Mouse (Mus musculus): Measurements from ENCODE around the gene Hist1h3e.
"Not testable (repeated sequence)": the region's sequence is repeated elsewhere in the genome, so short reads cannot be mapped to it uniquely, and the experiment has no call there.

Gene Hist1h3e

DNA sequence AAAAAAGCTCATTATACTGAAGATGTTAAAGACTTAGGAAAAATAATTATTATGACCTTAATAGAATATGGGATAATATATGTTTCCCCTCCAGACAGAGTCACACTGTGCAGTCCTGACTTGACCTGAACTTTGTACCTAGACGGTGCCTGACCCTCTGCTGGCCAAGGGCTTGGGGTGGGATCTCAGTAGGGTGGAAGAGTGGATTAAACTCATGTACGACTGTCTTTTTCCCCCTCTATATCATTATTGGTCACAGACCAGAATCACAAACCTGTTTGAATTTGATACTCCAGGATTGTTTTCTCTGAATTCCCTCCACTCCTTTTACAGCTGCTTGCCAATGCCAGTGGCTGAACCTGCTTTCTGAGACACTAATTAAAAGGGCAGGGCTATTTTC lies 1.5 kb downstream of the Hist1h3e start:
- DNase-seq: not testable (repeated sequence)

DNA sequence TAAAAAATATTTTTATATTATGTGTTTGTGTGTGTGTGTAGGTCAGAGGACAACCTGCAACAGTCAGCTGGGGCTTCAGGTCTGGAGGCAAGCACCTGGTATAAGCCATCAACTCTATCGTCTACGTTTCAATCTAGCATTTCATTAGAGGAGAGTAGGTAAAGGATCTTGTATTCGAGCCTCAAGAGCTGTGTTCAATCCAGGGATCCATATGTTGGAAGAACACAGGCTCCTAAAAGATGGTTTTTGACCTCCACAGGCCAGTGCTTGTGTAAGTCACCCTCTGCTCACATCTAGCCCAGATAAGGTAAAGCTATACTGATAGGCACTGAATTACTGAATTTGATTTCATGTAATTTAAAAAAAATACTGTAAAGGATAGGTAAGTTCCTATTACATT lies 5.3 kb downstream of the Hist1h3e start:
- DNase-seq: no peak

DNA sequence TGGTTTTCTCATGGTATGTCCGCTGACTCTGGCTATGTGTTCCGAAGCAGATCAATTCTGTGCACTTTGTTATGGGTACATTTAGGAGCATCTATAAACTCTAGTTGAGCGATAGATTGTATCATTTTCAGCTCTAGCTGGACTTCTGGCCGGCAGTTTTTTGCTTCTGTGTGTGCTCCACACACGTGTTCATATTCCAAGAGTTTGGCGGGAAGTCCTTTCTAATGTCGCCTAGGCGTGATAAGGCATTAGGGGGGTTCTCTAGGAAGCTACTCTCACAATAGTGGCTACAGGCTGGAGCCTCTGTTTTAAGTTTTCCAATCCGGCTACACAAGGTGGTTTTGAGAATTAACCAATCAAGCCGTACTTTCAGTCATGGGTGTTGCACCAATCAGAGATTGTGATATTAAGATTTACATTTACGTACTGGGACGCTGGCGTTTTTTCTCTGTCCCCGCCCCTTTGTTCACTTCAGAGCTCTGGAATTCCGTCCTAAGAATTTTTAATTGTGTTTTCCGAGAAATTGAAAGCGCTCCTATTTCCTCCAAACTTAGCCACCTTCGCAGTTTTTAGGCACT lies 6.2 kb downstream of the Hist1h3e start:
- peak; percentile 82 for DNase-seq

DNA sequence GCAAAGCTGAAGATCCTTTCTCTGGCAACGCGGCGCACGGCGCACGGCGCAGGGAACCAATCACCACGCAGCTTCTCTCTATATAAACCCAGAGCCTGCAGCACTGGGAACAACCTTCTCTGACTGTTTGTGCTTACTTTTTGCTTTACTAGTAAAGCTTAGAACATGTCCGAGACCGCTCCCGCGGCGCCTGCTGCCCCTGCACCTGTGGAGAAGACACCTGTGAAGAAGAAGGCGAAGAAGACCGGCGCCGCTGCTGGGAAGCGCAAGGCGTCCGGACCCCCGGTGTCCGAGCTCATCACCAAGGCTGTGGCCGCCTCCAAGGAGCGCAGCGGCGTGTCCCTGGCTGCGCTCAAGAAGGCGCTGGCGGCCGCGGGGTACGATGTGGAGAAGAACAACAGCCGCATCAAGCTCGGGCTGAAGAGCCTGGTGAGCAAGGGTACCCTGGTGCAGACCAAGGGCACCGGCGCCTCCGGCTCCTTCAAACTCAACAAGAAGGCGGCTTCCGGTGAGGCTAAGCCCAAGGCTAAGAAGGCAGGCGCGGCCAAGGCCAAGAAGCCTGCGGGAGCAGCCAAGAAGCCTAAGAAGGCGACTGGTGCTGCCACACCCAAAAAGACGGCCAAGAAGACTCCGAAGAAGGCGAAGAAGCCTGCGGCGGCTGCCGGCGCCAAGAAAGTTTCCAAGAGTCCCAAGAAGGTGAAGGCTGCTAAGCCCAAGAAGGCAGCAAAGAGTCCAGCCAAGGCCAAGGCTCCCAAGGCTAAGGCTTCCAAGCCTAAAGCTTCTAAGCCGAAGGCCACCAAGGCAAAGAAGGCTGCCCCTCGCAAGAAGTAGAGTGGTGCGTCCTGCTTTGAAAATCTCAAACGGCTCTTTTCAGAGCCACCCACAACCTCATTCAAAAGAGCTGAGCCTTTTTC lies 7.0 kb downstream of the Hist1h3e start:
- peak; percentile 78 for DNase-seq

DNA sequence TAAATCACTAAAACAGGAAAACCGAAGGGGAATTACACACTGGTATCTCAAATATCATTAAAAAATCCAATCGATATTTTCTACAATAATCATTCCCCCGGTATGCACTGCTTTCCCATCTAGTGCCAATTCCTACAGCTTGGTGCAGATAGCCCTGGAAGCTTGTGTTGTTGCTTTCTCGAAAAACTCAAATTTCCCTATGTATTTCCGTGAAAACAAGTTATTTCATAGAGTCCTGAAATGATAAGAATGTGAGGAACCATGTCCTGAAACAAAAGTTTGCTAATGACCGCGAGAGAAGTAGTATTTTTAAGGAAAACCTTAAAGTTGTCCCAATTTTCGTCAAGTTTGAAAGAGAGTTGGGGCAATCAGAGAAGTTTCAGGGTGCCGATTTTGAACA lies 7.8 kb downstream of the Hist1h3e start:
- no peak for DNase-seq

DNA sequence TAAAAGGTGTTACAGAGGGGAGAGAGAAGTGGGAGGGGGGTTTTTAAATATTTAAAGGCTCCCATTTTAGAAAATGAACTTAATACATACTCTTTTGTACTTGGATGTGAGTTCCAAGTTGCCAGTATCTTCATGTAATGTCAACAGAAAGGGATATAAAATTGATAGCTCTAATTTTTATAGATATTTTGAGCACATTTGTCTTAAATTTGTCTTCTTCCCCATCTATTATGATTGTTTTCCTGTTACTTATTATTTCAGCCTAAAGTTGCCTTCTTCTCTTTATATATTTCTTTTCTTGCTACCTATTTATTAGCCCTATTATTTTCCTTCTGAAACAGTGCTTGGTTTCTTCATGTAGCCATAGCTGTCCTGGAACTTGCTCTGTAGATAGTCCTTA lies 9.2 kb downstream of the Hist1h3e start, which contains the start of gene Hist1h1d:
Gene Hist1h1d, plus strand, starts transcription at position 301 of the 400 bp plus-strand sequence.
- no peak for DNase-seq

DNA sequence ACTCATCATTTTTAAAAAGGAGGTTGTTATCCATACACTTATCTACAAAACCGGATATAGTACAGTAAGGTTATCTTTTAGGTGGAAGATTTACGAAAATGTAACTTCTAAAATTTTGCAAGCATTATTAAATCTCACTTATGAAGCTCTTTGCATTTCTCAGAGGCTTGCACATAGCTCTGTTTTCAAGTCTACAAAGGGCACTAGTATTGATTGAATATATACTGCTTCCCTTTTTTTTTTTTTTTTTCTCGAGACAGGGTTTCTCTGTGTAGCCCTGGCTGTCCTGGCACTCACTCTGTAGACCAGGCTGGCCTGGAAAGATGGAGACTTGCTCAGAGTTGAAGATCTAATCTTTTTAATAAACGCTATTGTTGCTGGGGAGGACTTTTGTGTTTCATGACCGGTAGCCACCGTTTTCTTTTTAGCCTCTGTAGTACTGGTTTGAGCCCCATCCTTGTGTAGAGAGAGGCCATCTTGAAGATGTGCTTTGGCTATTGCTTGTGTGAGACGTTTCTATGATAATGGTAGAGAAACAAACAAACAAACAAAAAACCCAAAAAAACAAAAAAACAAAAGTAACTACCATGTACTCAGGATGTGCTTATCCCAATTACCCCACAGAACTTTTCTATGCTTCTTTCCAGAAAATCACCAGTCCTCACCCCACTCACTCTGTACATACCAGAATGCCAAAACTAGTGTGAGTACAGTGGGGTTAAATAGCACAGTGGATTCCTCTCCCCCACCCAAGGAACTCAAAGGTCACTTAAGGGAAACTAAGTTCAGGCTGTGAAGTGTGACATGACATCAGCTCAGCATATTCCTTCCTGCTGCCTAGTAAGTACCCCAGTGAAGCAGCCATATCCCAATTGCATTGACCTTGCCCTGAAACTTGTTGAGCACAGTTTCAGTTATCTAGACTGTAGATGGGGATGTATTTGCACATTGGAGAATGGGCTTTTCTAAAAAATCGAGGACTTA lies 9.9 kb downstream of the Hist1h3e start:
- no peak for DNase-seq

DNA sequence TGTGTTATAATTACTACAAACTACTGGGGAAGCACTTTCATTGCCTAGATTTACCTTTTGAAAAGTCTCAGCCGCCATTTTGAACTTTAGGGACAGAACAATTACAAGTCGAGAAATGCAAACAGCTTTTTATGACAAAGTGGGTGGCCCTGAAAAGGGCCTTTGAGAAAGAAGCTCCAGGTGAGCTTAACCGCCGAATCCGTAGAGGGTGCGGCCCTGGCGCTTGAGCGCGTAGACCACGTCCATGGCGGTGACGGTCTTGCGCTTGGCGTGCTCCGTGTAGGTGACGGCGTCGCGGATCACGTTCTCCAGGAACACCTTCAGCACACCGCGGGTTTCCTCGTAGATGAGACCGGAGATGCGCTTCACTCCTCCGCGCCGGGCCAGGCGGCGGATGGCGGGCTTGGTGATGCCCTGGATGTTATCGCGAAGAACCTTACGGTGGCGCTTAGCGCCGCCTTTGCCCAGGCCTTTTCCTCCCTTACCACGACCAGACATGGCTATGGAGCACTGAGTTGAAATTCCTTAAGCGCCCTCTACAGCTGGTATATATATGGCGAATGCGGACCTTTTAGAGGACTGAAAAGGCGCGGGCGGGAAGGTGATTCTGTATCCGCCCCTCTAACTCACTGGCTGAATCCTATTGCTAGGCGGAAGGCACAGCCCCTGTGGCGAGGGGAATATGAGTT lies 10.9 kb downstream of the Hist1h3e start, which contains the start of gene Hist1h4f:
Gene Hist1h4f, minus strand, starts transcription at position 503 of the 689 bp plus-strand sequence.
- peak; percentile 94 for DNase-seq

DNA sequence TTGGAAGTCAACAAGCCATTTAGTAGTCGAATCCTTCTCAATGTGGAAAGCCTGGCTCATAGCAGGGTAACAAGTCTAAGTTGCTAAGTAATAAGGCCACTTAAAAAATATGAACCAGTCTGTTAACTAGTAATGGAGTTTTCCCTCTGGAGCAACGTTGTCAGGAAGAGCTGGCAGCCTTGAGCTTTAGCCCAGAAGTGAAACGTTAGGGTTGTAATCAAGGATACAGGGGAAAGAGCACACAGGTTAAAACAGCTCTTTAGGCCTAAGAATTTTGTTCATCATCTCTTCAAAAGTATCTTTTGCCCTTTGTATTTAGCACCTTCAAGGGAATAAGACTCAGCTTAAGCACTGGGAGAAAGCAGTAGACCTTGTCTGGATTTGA lies 11.4 kb downstream of the Hist1h3e start:
- DNase-seq: no peak

DNA sequence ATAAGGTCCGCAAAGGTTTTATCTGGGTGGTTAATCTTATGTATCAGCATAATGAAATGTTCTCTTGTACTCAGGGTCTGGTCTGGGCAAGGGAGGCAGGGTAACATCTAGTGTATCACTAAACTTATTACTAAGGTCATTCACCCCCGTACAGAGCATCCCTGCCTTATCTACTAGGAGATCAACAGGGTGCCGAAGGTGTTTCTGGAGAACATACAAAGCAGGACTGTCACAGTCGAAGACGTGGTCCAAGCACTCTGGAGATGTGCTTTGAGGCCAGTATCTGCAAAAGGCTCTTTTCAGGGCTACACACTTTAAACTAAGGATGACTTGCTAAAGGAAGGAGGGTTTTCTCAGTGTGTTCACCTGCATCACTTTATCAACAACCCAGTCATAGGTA lies 15.5 kb downstream of the Hist1h3e start:
- DNase-seq: no peak

DNA sequence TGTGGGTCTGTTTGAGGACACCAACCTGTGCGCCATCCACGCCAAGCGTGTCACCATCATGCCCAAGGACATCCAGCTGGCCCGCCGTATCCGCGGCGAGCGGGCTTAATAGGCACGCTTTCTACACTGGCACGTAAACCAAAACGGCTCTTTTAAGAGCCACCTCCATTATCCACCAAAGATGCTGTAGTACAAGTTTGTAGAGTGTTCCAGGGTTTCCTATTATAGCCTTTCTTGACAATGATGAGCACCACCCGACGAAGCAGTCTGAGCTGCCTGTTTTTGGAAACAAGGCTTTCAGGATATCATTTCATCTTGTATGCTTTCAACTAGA lies 17.4 kb downstream of the Hist1h3e start:
- not testable (repeated sequence) for DNase-seq

DNA sequence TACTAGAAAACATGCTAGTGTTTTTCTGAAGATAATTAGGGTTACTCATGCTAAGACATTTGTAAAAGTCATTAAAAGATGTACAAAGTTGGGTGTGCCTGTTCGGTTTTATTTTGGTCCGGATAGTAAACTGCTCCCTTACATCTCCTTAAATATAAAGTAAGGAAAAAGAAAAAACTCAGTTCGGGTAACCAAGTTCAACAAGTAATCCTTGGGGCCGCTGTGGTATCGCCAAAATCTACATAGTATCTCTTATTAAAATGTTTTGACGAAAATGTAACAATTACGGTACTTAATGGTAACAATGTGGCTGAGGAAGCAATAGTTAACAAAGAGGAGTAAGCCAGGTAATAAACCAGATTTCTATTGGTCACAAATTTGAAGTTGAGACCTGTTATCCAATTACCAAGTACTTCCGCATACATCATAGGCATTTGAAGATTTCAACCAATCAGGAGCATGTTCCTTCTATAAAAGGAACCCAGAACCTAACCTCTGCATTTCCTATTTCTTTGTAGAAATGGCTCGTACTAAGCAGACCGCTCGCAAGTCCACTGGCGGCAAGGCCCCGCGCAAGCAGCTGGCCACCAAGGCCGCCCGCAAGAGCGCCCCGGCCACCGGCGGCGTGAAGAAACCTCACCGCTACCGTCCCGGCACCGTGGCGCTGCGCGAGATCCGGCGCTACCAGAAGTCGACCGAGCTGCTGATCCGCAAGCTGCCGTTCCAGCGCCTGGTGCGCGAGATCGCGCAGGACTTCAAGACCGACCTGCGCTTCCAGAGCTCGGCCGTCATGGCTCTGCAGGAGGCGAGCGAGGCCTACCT lies 18.0 kb downstream of the Hist1h3e start, which contains the start of gene Hist1h3f:
Gene Hist1h3f, plus strand, starts transcription at position 88 of the 822 bp plus-strand sequence.
- peak; percentile 86 for DNase-seq

DNA sequence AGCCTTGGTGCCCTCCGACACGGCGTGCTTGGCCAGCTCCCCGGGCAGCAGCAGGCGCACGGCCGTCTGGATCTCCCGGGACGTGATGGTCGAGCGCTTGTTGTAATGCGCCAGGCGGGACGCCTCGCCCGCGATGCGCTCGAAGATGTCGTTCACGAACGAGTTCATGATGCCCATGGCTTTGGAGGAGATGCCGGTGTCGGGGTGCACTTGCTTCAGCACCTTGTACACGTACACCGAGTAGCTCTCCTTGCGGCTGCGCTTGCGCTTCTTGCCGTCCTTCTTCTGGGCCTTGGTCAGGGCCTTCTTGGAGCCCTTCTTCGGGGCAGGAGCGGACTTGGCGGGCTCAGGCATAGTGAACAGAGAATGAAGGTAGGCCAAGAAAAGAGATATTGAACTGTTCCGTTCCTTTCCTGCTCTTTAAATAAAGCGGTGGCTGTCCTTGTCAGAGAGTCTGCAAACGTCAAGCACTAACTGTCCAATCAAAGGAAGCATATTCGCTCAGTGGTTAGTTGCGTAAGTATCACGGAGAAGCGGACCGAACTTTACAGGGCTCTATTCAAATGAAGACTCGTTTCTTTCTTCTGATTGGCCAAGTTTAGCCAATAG lies 19.1 kb downstream of the Hist1h3e start, which contains the start of gene Hist1h2bh:
Gene Hist1h2bh, minus strand, starts transcription at position 394 of the 609 bp plus-strand sequence.
- peak; percentile 67 for DNase-seq

DNA sequence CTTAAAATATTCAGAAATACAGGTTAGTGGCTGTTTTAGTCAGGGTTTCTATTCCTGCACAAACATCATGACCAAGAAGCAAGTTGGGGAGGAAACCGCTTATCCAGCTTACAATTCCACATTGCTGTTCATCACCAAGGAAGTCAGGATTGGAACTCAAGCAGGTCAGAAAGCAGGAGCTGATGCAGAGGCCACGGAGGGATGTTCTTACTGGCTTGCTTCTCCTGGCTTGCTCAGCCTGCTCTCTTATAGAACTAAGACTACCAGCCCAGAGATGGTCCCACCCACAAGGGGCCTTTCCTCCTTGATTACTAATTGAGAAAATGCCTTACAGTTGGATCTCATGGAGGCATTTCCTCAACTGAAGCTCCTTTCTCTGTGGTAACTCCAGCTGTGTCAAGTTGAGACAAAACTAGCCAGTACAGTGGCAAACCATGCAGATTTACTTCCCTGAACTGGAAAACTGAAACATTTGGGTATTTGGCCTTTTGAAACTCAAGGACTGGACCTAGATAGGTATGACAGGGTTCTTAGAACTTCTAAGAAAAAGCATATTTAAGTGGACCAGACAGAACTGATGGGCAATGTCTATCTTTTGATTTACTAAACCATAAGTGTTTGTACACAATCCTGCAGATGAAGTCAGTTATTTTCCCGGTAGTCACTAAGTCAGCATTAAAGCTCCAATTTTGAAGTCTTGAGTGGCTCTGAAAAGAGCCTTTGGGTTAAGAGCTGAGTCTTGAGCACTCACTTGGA lies 19.8 kb downstream of the Hist1h3e start:
- DNase-seq: not testable (repeated sequence)

DNA sequence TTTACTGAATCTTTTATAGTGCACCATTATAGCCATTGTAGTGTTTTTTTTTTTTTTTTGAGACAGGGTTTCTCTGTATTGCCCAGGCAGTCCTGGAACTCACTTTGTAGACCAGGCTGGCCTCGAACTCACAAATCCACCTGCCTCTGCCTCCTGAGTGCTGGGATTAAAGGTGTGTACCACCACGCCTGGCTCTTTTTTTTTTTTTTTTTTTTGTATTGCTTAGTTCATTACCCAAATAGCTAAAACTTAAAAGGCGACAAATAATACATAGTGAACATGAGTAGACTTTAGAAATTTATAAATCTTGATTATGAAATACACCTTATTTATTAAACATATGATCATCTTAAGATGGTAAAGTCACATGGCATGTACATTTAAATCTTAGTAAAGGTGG lies 20.7 kb downstream of the Hist1h3e start:
- DNase-seq: no peak

DNA sequence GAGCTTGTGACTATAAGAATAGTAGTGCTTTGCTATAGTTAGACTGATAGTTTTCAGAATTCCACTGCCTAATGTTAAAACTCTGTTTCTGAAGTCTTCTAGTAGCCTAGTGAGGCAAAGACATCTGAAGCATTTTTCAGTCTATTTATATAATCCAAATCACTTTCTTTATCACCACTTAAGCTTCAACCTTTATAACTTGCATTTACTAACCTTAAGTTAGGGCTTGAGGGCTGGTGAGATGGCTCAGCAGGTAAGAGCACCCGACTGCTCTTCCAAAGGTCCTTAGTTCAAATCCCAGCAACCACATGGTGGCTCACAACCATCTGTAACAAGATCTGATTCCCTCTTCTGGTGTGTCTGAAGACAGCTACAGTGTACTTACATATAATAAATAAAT lies 22.3 kb downstream of the Hist1h3e start:
- not testable (repeated sequence) for DNase-seq

DNA sequence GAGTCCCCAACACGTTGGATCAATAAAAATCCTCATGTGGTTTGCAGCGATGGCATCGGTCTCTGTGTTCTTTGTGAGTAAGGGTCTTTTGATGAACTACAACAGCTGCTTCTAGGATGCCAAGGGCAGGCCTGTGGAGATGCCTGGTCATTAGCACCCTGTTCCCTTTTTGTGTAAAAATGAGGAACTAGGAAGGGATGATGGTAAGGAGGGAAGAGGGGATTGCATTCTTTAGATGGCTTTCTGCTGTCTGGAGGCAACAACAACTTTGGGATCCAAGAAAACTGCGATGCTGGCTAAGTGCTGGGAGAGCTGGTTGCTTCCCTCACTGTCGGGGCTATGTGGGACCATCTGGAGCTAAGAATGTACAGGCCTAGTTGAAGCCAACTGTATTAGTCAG lies 23.9 kb downstream of the Hist1h3e start:
- no peak for DNase-seq

DNA sequence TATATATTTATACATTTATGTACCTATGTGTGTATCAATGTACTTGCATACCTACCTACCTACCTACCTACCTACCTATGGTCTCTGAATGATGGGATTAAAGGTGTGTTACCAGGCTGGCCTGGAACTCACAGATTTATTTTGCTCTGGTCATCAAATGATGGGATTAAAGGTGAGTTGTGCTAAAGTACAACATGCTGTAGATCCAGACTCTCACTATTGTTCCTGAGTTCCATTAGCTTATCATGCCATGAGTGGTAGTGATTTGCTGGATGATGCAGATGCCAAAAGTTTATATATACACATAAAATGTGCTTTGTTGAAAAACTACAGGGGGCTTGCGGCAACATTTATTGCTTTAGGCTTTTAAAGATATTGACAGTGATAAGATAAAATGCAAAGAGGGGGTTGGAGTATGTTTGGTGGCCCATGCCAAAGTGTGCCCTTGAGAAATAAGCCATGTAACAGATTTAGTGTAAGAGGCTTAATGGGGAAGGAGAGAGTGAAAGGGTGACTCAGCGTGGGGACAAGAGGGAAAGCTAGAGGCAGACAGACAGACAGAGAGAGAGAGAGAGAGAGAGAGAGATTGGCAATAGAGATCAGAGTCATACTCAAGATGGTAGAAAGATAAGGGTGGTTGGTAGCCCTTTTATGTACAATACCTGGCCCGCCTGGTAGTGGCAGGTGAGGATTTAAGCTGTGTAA lies 25.0 kb downstream of the Hist1h3e start:
- no peak for DNase-seq

DNA sequence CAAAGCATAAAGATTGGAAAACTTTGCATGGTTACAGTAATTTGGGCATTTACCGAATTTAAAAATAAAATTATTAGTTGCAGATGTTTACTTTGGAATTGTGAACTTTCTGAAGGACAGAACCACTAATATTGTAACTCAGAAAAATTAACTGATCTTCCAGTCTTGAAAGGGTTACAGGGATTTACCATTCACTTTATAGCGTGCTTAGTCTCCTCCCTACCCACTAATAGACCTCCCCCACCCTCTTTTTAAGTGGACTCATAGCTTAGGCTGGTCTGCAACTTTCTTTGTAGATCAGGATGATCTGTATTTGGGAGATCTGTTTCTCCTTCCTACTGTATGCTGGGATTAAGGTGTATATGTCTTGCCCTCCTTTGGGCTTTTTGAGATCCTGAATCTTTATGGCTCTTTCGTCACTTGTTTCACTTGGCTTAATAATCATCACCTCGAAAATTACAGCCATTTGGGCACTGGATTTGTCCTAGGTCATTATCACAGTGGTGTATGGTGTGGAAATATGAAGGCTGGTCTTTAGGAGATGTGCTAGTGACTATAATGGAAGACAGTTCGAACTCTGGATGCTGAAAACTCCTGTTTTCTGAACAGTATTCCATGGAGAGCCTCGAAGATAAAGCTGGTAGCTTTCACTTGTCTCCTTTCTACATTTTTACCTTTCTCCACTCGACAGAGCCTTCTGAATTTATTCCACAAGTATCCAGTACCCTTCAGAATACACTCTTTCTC lies 25.9 kb downstream of the Hist1h3e start:
- no peak for DNase-seq

Data from cerebellum, adult 9-11 months (tissue).